Mouse (Mus musculus) adrenal gland, adult 2 months (tissue): ENCODE measurements at regions not wholly inside any gene's neighbourhood (a gene's known extent, or its start where the extent isn't known, plus 50 kb on each side); places are given as distances from the start of the nearest gene placed in this dataset.

Source experiments
- DNase-seq: peaks from one replicate; pipeline ENCODE4 v3.0.0; 2021

DNA sequence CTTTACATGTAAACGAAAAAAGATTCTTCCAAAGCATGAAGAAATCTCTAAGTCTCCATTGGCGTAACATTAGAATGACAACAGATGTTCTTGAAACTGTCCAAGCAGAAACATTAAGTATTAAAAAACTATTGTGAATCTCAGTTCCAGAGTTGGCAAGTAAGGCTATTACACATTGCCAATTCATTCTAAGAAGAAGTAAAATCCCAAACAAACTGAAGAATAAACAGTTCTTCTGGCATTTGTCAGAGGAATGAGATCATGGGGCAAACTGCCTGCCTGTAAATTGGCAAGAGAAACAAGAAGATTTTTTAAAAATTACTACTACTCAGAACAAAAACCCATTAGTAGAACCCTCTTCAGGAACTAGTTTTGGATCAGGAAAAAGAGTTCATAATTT lies 680.1 kb downstream of the Nova1 start:
- DNase-seq: no peak

DNA sequence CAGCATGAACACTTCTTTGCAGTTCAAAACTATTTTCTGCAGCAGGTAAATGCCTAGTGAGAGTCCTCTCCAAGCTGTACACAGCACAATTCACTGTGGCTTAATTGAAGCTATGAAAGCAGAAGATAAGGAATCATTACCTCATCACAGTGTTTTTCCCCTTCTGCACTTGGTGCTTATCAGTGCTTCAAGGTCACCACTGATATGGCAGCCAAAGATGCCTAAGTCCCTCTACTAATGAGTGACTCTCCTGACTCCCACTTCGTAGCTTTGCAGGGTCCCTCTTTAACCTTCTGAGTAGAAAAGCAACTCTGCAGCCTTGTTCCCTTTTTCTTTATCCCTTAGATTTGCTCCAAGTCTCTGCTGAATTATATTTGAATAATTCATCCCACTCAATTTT lies 692.9 kb downstream of the Nova1 start:
- DNase-seq: no peak

DNA sequence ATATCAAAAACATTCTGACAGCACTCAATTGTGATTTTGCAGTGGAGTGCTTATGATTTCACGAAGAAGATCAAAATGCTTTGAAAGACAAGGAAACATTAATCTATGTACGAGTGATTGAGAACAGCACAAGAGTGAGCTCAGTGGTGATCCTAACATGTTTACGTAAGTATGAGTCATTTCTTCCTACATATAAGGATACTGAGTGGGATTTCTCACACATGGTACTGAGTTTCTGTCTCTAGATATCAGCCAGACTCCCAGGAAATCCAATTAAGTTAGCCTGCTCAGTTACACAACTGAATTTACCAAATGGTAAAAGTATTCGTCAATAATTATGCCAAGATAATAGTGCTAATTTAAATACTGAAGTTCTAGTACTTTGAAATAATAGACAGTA lies 707.4 kb downstream of the Nova1 start:
- DNase-seq: no peak

DNA sequence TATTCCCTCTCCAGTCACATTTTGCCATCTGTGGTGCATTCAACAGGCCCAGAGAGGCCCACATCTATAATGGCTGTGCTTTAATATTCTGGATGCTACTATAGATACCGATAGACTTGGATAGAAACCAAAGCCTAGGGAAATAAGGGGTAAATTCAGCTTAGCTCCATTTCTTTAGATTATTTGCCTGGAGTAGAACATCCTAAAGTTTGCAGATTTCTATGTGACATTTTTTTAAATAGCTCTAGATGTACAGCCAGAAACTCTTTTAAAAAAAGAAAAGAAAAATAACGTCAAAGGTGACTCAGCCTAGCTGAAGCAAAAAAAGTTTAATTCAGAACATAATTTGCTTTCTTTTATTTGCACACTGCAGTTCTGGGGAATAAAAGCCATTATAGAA lies 735.4 kb downstream of the Nova1 start:
- no peak for DNase-seq

DNA sequence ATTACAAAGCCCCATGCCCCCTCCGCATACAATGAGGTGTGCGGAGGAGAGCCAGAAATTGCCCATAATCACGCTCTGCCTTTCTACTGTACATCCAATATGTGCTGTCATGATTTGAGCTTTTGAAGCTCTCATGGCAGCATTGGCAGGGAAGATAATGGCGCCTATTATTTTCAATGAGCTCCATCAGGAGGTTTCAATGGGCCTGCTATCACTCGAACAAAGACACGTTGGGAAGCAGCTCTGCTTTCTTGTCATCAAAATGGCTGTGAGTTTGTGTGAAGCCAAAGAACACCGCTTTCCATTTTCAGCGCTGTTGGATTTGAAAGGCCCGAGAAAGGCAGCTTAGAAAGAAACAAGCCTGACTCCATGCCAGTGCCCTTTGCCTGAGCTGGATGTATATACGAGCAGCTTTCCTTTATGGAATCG lies 742.9 kb downstream of the Nova1 start:
- DNase-seq: no peak

DNA sequence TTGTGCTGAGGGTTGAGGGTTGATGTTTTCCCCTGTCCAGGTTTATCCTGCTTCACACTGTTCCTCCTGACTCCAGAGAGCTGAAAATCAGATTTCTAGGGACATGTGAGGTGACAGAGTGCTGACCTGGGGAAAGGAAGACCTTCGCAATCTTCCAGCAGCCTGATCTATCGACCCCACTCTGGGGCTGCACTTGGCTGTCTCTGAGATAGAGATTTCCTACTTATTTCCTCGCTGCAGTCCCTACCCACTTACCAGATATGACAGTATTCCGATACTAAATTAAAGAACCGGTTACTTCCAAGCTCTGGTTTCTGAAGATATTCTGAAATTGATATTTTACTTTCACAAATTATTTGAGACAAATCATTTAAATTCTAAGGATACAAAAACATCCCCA lies 743.4 kb downstream of the Nova1 start:
- no peak for DNase-seq

DNA sequence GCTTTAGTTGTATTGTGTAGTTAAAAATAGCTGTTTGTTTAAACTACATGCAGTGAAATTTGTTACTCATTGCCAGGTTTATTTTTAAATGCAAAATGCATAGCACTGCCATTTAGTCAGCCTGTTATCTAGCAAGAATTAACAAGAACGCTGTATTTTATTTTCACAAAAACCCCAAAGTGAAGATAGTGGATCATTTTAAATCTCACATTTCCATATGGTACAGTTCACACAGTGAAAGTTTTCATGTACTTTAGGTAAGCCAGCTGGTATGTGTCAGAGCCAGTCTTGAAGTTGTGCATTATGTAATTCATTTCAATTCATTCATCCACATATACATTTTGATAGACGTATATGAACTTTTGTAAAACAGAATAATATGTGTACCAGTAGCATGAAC lies 751.8 kb downstream of the Nova1 start:
- no peak for DNase-seq

DNA sequence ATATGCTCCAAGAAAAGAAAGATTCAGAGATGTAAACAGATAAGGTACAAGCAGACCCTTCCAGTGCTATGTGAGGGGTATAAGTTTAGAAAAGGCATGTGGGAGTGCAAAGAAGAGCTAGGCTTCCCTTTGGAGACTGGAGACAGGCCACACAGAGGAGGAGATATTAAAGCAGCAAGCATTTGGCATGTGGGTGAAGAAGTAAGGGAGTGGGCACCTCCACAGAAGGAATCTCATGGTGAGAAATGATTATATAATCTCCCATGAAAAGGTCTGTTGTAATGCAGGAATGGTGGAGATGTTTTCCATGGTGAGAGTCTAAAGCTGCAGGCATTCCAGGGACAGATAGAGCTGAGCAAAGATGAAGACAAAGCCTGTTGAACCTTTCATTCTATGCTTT lies 778.1 kb downstream of the Nova1 start:
- DNase-seq: no peak

DNA sequence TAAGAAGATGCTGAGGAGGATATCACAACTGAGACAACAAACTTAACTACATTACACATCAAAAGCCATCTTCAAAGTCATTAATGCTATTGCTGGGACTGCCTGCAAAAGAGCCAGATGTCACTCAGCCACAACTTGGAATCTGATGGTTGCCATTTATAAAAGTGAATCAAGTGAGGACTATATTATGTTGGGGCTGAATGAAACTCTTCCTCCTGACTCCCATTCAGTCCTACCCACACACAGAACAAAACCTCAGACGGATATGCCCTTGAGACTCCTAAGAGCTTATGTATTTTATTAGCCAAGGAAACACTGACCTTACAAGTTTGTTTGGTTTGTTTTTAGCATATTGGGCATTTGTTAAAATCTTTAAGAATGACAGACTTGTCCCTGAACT lies 778.5 kb downstream of the Nova1 start:
- no peak for DNase-seq

DNA sequence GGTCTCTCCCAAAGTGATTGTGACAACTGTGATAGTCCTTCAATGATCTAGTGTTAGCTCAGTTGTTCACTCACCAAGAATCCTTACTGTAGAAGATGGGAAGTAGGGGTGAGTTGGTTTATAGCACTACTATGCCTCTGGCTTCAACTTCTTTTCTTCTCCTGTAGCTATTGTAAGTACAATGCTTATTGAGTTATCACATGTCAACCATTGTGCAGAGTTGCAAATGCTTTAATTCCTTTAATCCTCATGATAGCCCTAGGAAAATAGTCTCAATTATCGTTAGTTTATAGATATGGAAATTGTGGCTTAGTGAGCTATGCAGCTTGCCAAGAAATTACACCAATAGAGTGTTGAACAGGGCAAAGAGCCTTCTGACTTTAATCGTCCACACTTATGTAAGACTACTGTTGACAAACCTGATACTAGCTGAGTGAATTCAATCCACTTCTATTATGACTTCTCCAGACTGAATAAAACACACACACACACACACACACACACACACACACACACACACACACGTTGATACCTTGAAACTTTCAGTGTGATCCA lies 782.1 kb downstream of the Nova1 start:
- no peak for DNase-seq

DNA sequence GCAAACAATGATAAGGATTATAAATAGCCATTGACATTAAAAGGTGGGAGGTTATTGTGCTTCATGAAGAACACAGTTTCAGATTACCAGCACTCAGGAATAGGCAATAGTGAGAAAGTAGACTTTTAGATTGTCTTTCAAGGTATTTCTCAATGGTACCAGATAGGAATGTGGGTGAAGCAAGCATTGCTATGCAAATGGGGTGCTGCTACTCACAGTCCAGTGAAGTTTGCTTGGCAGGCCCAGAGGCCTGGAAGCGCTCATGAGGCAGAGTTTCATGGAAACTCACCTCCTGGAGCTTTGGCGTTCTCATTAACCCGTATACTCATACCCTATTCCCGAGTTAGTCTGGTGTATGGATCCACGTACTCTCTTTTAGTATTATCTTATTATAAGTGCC lies 793.5 kb downstream of the Nova1 start:
- no peak for DNase-seq

DNA sequence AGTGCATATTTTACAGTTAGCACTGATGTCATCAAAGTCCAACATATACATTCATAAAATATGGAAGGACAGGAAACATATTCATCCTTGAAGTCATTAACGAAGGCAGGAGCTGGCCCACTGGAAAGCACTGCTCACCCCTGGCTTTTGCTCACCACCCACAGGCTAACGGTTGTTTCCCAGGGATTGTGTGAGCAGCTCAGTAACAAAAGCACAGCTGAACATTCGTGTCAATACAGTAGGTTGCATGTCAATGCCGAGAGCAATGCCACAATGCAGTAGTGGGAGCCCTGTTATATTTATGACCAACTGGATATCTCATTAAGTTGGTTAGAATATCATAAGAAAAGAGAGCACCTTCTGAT lies 797.2 kb downstream of the Nova1 start:
- no peak for DNase-seq

DNA sequence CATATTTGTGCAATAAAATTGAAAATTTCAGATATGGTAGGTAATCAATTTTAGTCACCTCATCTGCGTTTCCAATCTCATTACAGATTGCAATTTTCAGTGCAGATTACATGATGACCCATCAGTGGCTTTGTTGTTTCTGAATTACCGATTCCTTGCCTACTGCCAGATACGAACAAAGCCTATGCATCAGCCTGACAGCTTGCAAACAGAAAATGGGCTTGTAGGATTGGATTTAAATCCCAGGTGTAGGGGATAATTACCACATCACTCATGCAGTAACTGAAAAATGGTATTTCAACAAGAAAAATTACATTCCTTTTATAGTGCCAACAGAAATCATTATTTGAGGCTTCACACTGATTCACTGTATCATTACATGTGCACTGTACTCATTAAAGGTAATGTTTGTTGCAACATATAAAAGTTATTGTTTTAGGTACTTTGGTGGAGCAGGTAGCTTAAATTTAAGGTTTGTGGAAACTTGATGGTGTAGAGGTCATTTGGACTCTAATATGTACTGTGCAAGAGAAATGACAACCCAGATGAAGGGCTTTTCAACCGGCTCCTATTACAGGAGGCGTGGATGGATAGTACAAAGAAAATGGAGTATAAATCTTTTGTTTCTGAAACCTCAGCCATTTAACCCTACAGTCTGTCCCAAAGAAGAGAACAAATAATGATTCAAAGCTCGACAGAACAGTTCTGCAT lies 797.7 kb downstream of the Nova1 start:
- DNase-seq: no peak

DNA sequence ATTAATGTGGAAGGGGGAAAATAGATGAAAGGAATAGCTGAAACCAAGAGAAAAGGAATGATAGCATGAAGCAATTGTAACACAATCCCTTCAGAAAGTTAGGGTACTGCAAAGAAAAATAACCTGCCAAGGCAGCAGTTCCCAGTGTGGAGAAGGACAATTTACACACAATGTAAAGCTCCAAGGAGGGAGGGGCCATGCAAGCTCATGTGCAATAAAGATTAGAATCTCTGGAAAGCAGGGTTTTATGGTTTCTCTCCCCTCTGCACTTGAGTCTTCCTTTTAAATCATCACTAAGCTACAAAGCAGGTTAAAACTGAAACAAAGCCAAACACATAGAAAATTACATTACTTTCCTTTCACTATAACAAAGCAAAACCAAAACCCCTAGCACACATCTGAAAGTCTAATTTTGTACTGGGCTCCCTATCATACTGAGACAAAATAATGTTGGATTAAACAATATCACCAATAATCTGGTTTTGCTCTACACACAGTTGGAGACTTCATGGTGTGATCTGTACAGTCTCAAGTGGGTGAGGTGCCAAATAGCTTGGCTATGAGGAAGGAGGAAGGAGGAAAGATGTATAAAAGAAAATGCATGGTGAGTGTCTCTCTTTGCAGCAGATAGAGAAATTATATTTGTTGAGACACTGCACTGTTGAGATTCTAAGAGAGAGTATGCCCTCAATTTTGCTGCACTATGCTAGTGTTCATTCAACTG lies 840.9 kb downstream of the Nova1 start:
- DNase-seq: no peak

DNA sequence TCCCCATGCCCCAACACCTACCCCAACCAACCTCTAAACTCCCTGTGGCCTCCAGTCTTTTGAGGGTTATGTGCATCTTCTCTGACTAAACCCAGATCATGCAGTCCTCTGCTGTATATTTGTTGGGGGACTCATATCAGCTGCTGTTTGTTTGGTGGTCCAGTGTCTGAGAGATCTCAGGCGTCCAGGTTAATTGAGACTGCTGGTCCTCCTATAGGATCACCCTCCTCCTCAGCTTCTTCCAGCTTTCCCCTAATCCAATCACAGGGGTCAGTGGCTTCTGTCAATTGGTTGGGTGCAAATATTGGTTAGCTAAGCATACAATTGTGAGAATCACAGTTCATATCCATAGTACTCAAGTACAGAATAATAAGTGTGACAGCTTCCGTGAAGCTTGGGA lies 842.9 kb downstream of the Nova1 start:
- no peak for DNase-seq

DNA sequence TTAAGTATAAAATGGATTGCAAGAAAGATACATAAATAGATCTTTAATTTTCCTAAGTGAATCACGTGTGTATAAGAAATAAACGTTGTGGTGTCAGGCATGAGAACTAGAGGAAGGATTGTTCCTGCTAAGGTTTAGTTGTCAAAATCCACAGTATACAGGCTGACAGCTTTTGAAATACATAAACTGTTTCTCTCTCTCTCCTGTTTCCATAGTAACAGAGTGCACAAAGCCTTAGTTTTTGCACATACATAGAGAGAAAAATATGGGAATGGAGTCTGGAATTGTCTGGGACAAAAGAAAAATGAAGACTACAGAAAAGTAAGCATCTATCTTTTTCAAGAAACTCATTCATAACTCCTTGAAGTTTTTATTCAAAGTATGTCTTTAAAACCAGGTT lies 848.3 kb downstream of the Nova1 start:
- no peak for DNase-seq

DNA sequence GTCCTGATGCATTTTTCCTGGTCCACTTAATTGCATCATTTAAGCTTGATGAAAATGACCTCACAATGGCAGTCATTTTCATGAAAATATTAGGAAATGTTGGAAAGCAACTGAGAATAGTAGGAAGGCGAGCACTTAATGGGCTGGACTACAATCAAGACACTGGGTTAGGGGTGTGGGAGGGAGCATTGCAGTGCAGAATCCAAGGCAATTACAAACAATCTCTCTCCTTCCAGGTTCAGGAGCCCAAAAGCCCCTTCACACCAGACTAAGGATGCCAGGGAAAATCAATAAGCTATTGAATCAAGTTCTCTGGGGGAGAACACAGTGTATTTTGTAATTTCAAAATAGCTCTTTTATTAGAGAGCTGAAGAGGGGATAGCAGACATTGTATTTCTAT lies 848.8 kb downstream of the Nova1 start:
- DNase-seq: no peak

DNA sequence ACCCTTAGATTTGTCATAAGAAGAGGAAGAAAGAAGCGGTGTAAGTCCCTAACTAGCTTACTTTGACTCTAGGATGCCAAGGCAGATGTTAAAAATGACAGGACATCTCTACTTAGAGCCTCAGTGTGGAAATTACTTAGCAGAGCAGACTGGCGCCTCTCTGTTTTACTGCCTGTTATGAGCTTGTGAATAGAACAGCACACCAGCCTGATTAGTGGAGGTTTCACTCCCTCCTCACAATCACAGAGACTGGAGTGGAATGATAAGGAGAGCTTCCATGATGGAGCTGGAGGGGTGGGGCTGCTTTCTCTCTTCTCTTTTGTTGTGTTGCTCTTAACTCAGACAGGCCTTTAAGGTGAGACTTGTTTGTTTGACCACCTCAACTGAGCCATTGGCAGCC lies 871.8 kb downstream of the Nova1 start:
- DNase-seq: no peak

DNA sequence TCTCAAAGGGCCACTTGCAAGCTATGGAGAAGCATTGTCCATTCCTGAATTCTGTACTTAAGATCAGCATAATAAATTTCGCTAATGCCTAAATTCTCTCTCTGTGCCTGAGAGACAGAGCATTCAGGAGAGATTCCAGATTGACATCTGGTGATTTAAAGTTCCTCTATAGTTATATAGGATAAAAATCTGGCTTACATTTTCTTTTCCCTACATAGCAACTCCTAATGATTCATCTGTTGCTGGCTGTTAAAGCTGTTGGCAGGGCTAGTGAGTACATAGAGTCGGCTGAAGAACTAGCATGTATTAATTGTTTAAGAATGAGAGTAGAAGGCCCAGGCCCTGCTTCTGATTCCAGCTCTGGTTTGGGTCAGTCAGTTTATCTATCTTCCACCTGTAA lies 870.0 kb upstream of the Stxbp6 start:
- no peak for DNase-seq

DNA sequence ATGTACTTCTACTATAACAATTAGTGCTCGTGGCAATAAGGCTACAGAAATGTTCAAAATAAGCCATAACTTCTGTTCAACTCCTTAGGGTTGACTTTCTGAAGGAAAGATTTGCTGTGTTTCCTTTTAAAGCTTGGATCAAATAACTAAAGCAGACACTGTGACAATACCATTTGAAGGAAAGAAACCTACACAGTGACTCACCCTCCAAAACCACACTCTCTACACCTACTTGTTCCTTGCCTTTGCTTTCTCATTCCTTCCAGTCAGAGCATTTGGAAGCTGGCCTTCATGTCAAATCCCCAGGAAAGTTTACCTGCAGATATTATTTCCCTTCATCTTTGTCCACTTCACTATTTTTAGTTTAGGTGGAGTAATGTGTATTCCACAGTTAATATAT lies 867.9 kb upstream of the Stxbp6 start:
- DNase-seq: no peak

DNA sequence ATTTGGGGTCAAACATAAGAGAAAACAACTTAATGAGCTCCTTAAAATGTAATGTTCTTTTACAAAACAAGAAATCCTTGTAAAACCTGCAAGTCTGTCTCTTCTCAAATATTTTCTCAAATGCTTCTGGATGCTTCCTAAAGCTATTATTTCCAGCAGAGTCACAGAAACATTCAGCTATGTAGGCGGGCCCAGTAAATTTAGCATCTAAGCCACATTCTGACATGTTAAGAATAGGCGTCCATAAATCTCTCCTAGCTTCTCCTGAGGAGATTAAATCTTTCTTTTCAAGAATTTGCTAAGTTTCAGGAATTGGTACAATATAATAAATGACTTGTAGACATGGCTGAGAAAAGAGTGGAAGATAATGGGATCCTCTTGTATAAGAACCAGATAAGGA lies 858.9 kb upstream of the Stxbp6 start:
- DNase-seq: no peak

DNA sequence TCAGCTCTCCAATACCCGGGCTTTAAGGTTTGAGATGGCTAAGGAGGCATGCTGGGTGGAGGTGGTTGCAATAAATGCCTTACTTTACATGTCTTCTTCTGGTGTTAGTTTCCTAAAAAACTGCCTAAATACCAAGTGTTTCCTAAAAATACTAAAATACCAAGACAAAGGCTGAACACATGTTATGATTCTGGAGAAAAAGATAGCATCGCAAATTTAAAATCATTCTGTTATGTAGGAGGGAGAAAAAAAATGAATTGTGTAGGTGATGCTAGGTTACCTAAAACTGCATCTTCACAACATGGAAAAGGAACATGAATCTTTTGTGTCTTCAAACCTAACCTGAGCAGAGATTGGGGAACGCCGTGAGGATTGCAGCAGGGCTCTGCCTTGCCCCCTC lies 857.7 kb upstream of the Stxbp6 start:
- no peak for DNase-seq

DNA sequence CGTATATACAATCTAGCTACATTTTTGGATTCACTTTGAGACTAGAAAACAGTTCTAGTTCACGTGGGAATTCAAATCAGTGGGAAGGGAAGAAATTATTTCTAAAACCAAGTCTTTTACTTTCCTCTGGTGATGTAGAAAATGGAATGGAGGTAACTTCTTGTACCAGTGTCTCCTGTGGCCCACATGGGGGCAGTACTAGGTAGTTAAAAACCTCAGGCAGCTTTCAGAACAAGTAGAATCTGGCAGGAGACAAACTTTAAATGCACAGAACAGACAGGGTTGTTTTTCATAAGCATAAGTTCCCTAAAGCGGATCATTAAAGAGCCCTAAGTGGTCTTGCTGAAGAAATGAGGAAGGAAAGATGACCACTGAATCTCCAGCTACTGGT lies 855.2 kb upstream of the Stxbp6 start:
- peak; percentile 2 for DNase-seq
